Mouse (Mus musculus) CD4-positive helper T cell, adult 2 months (primary cell): ENCODE results near the gene Vmn1r123.
"Not testable (repeated sequence)": the region's sequence is repeated elsewhere in the genome, so short reads cannot be mapped to it uniquely, and the experiment has no call there.

Experiments used
- DNase-seq: peaks from one replicate; pipeline ENCODE4 v3.0.0-alpha.2; 2012; ENCODE audit warnings: low read depth, missing footprints, low spot score

Gene Vmn1r123

DNA sequence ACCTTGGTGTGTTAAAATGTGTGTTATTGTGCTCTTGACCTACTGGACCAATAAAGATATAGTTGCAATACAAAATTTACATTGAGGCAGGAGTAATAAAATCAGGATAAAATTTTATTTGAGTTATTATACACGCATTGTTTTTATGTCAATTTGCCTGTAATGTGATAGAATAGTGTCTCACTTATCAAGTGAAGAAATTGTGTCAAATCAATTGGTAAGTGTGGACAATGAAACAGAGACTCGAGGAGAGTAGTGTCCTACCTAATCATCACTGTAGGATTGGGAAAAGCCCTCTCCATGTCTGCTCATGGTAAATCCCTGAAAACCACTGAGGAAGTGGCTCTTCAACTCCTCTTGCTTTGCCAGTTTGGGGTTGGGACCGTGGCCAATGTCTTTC lies at the start of gene Vmn1r123:
Vmn1r123 (plus strand) TSS at position 301 of the 400 bp plus-strand sequence.
- not testable (repeated sequence) for DNase-seq

DNA sequence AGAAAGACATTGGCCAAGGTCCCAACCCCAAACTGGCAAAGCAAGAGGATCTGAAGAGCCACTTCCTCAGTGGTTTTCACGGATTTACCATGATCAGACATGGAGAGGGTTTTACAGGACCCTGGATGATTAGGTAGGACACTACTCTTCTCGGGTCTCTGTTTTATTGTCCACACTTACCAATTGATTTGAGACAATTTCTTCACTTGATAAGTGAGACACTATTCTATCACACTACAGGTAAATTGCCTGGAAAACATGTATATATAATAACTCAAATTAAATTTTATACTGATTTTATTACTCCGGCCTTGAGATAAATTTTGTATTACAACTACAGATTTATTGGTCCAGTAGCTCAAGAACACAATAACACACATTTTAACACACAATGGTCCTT lies 28.0 kb upstream of the Vmn1r123 start, which contains the start of gene Vmn1r122:
Vmn1r122 (minus strand) TSS at position 101 of the 400 bp plus-strand sequence.
- DNase-seq: not testable (repeated sequence)

DNA sequence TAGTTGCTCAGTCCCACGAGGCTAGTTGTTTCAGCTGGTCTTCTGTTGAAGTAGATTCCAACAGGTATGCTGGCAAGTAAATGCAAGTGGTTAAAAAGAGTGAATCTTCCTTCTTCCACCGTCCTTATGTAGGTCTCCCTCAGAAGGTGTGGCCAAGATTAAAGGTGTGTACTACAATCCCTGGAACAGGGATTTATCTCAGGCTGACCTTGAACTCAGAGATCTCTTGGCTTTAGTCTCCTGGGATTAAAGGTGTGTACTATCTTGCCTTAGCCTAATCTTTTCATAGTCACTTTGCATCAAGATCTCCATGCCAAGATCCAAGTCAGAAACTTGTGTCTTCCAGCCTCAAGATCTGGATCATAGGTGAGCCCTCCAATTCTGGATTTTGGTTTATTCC lies 28.3 kb downstream of the Vmn1r123 start, which contains the start of gene Gm5157:
Gm5157 (minus strand) TSS at position 101 of the 400 bp plus-strand sequence.
- DNase-seq: not testable (repeated sequence)
